In the genomic region with DNA sequence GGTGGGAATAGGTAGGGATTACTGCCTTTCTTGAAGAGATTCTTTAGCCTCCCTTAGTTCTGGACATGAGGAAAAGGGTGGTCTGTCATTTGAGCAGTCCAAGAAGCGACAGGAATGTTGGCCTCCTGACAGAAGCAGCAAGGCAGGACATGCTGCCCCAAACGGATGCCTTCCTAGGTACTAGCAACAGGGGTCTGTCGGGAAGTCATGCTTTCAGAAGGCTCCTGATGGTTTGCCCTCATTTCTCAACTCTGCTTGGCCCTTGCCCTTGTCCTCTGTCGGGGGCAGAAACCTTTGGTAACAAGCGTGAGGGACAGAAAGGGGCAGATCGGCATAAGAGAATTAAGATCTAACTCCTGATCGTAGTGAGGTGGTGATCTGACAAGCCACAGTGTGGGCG, we compare ENCODE assay signal across 15 mouse cellular contexts. TPM values are rescaled to one million over a fixed set of nuclear protein-coding genes. Genes with fewer than 3 reads are reported as not detected.
"Had no signal": no experiment of that assay in that cellular context is flagged by ENCODE, and none has a peak within 500 bp of the region (broad histone marks: within the 10 kb centered on the region; RNA-seq: fewer than 3 reads in every experiment).

No protein-coding gene starts in this region.

- H3K27ac ChIP-seq: limb, embryonic 10.5 days; limb, embryonic 13.5 days; liver, embryonic 13.5 days; macrophage; midbrain, embryonic 13.5 days; stomach, postnatal 0 days had no signal

- H3K9ac ChIP-seq: limb, embryonic 13.5 days; liver, embryonic 13.5 days; lung, embryonic 14.5 days; midbrain, embryonic 13.5 days had no signal

- DNase-seq: kidney, adult 18-20 months; kidney, adult 9 months; kidney, postnatal 14 days; kidney, postnatal 4 days; liver; liver, embryonic 13.5 days; lung, embryonic 14.5 days; thymus, adult 2 months; thymus, postnatal 14 days had no signal

- ATAC-seq: lung, postnatal 0 days; midbrain, embryonic 13.5 days had no signal

- H3K4me2 ChIP-seq: limb, embryonic 13.5 days; liver, embryonic 13.5 days; lung, embryonic 14.5 days; midbrain, embryonic 13.5 days had no signal

- H3K9me3 ChIP-seq: limb, embryonic 10.5 days; limb, embryonic 13.5 days; liver, embryonic 13.5 days; midbrain, embryonic 13.5 days had no signal

- H3K4me3 ChIP-seq: limb, embryonic 10.5 days; limb, embryonic 13.5 days; liver, embryonic 13.5 days; midbrain, embryonic 13.5 days had no signal

- H3K27me3 ChIP-seq: limb, embryonic 13.5 days; liver, embryonic 13.5 days; midbrain, embryonic 13.5 days had no signal

RNA-seq across cellular contexts. Expression of gene Exoc3l, which starts 14.2 kb away (rescaled TPM):
- polyA plus RNA-seq: macrophage had no signal
